In genomic region chr11:12810949-12811881, GRCm38 (mm10) we compare ENCODE assay signal across 9 mouse cellular contexts.
DNase-seq lines count a peak whose midpoint lies in the region; ATAC-seq and TF ChIP-seq lines count a peak whose summit lies in the region.
"Had no signal": no experiment of that assay in that cellular context is flagged by ENCODE, and none has a peak within 500 bp of the region (broad histone marks: within the 10 kb centered on the region; RNA-seq: fewer than 3 reads in every experiment).

No protein-coding gene starts in this region.

- peak; percentile 83 for ATAC-seq in forebrain, embryonic 11.5 days (replicated peaks; ENCODE audit: low FRiP score)
- peak; percentile 85 to 94 for ATAC-seq in hematopoietic stem cell, adult 5-6 weeks (replicated peaks in 1 of 2; ENCODE audit: insufficient read depth in 1 of 2, low FRiP score in 2 of 2, low TSS enrichment in 1 of 2, low read depth in 1 of 2, poor library complexity in 2 of 2, severe bottlenecking in 2 of 2)
- peak; percentile 57; the same call in 1 of the 2 replicates for ATAC-seq in lung, embryonic 15.5 days (ENCODE audit: borderline replicate concordance, extremely low read depth, low FRiP score, low TSS enrichment)

- H3K4me1 ChIP-seq in E14TG2a.4 (replicated peaks; ENCODE audit: low read depth, low read length), result peaks cover 25% of the 10 kb centered on the region
- no peaks in the 10 kb centered on the region for H3K4me1 ChIP-seq in forebrain, embryonic 11.5 days (replicated peaks; ENCODE audit: control insufficient read depth, insufficient read depth, low read length)
- H3K4me1 ChIP-seq in lung, embryonic 15.5 days, result no peaks in the 10 kb centered on the region
- H3K4me1 ChIP-seq: liver, embryonic 15.5 days had no signal

- TF ChIP-seq CTCF in E14TG2a.4 (conservative IDR thresholded peaks at IDR 0.05; ENCODE audit: low read length), result peak; percentile 79
- TF ChIP-seq CTCF in layer of hippocampus, adult 2 months (conservative IDR thresholded peaks at IDR 0.05), result peak; percentile 88

- no peak overlapping the region; the same call in 1 of the 2 replicates for H3K9ac ChIP-seq in forebrain, embryonic 11.5 days (ENCODE audit: low read length)
- no peak overlapping the region for H3K9ac ChIP-seq in lung, embryonic 15.5 days
- H3K9ac ChIP-seq: liver, embryonic 15.5 days had no signal

- H3K4me2 ChIP-seq in forebrain, embryonic 11.5 days (ENCODE audit: low read depth, low read length, severe bottlenecking), result no peak overlapping the region
- H3K4me2 ChIP-seq in lung, embryonic 15.5 days, result no peak overlapping the region
- H3K4me2 ChIP-seq: liver, embryonic 15.5 days had no signal

- H3K4me3 ChIP-seq in E14TG2a.4 (replicated peaks; ENCODE audit: low read length), result peak overlapping the region; percentile 55
- H3K4me3 ChIP-seq in forebrain, embryonic 11.5 days (ENCODE audit: low read depth, low read length), result no peak overlapping the region
- H3K4me3 ChIP-seq in layer of hippocampus, adult 2 months, result no peak overlapping the region
- no peak overlapping the region for H3K4me3 ChIP-seq in lung, embryonic 15.5 days
- H3K4me3 ChIP-seq: liver, embryonic 15.5 days had no signal

- no peaks in the 10 kb centered on the region for H3K27me3 ChIP-seq in E14TG2a.4 (ENCODE audit: insufficient read depth, low read length)
- no peaks in the 10 kb centered on the region for H3K27me3 ChIP-seq in forebrain, embryonic 11.5 days (ENCODE audit: control insufficient read depth, insufficient read depth, low read length)
- no peaks in the 10 kb centered on the region for H3K27me3 ChIP-seq in lung, embryonic 15.5 days
- H3K27me3 ChIP-seq: liver, embryonic 15.5 days had no signal

- 47% methylated on average over 11 of the region's 11 CpGs for WGBS in forebrain, embryonic 11.5 days
- 39% methylated on average over 11 of the region's 11 CpGs for WGBS in lung, embryonic 15.5 days

- H3K27ac ChIP-seq in forebrain, embryonic 11.5 days (ENCODE audit: low read depth, low read length), result no peak overlapping the region
- H3K27ac ChIP-seq in layer of hippocampus, adult 2 months, result peak overlapping the region; percentile 43
- H3K27ac ChIP-seq in lung, embryonic 15.5 days, result no peak overlapping the region
- H3K27ac ChIP-seq: liver, embryonic 15.5 days had no signal

- no peaks in the 10 kb centered on the region for H3K36me3 ChIP-seq in E14TG2a.4 (ENCODE audit: insufficient read depth, low read length)
- H3K36me3 ChIP-seq in forebrain, embryonic 11.5 days (ENCODE audit: control insufficient read depth, insufficient read depth, low read length), result no peaks in the 10 kb centered on the region
- no peaks in the 10 kb centered on the region for H3K36me3 ChIP-seq in lung, embryonic 15.5 days
- H3K36me3 ChIP-seq: liver, embryonic 15.5 days had no signal

- DNase-seq in adrenal gland, postnatal 25 days, result peak; percentile 22
- DNase-seq in forebrain, embryonic 11.5 days (ENCODE audit: low spot score), result peak; percentile 82
- DNase-seq in layer of hippocampus, adult 2 months (ENCODE audit: low spot score in 2 of 2), result peak; percentile 67 to 80
- peak; percentile 73 for DNase-seq in retina, postnatal 1 day
- DNase-seq in spleen, postnatal 4 days (ENCODE audit: low spot score in 2 of 2), result no peak

- H3K9me3 ChIP-seq in E14TG2a.4 (ENCODE audit: low read length), result no peaks in the 10 kb centered on the region
- H3K9me3 ChIP-seq in forebrain, embryonic 11.5 days (ENCODE audit: control insufficient read depth, low read length), result no peaks in the 10 kb centered on the region
- H3K9me3 ChIP-seq in lung, embryonic 15.5 days, result no peaks in the 10 kb centered on the region
- H3K9me3 ChIP-seq: liver, embryonic 15.5 days had no signal

Comparison
In these comparisons a context has a peak if more than half of its experiments do, and no peak if none do; other contexts are left out.
1. DNase-seq: peak in adrenal gland, postnatal 25 days (single experiment), forebrain, embryonic 11.5 days (single experiment), layer of hippocampus, adult 2 months (2 of 2) and retina, postnatal 1 day (single experiment); none in spleen, postnatal 4 days (0 of 2).
2. Peak in every context shown above with its lines, with median percentiles within 50 percentile points of each other: ATAC-seq.